Mouse (Mus musculus) liver, postnatal 0 days (tissue): ENCODE measurements around the gene Pde7b. TPM values are rescaled to one million over a fixed set of nuclear protein-coding genes. Genes with fewer than 3 reads are reported as not detected.

ENCODE experiments used
- ATAC-seq: fragments of 200-750 bp; cut with Nextera tagmentation; 2 replicates; pipeline ENCODE4 v1.8.0; 2017; ENCODE audit warnings: mild to moderate bottlenecking, moderate library complexity
- DNase-seq: peaks from one replicate; pipeline ENCODE4 v3.0.0-alpha.2; 2016
- H3K27ac ChIP-seq: fragments of 300-500 bp; sonication (generic); 2 replicates; pipeline ENCODE4 v1.5.1; 2014; ENCODE audit warnings: antibody characterized with exemption, moderate library complexity, mild to moderate bottlenecking, low read depth
- H3K27me3 ChIP-seq: fragments of 300-500 bp; sonication (generic); 2 replicates; pipeline ENCODE4 v1.6.1; 2014; ENCODE audit warnings: low read length, control low read depth, mixed read lengths; ENCODE audit not compliant: insufficient read depth
- H3K36me3 ChIP-seq: fragments of 300-500 bp; sonication (generic); replicated peaks from 2 replicates; pipeline ENCODE4 v1.6.1; 2014; ENCODE audit warnings: mild to moderate bottlenecking, control low read depth, low read length, moderate library complexity, mixed read lengths; ENCODE audit not compliant: insufficient read depth
- H3K4me1 ChIP-seq: fragments of 300-500 bp; sonication (generic); 2 replicates; pipeline ENCODE4 v1.6.1; 2014; ENCODE audit warnings: antibody characterized with exemption, mild to moderate bottlenecking, control low read depth; ENCODE audit not compliant: insufficient read depth
- H3K4me2 ChIP-seq: fragments of 300-500 bp; sonication (generic); 2 replicates; pipeline ENCODE4 v1.6.1; 2014; ENCODE audit warnings: low read depth, mild to moderate bottlenecking, low read length, moderate library complexity, mixed read lengths
- H3K4me3 ChIP-seq: fragments of 300-500 bp; sonication (generic); 2 replicates; pipeline ENCODE4 v1.5.1; 2014; ENCODE audit warnings: low read depth, low read length
- H3K9ac ChIP-seq: fragments of 300-500 bp; sonication (generic); replicated peaks from 2 replicates; pipeline ENCODE4 v1.6.1; 2014; ENCODE audit warnings: mild to moderate bottlenecking, moderate library complexity
- H3K9me3 ChIP-seq: fragments of 300-500 bp; sonication (generic); 2 replicates; pipeline ENCODE4 v1.6.1; 2016; ENCODE audit warnings: mild to moderate bottlenecking, control low read depth, low read length, mixed read lengths
- CTCF ChIP-seq: sonication (generic); IDR thresholded peaks from 2 replicates; pipeline ENCODE4 v1.5.1; 2016; ENCODE audit warnings: antibody characterized with exemption, low read depth
- EP300 ChIP-seq: IDR thresholded peaks from 2 replicates; pipeline ENCODE4 v1.6.1; 2016; ENCODE audit warnings: antibody characterized with exemption, low read depth, mild to moderate bottlenecking
- WGBS: fragments of 180-500 bp; shearing (Covaris S2); extraction: QIAGEN DNeasy Blood & Tissue Kit; methylation state at CpG from one replicate; pipeline ENCODE4 v1.1.7; 2014; ENCODE audit not compliant: insufficient replicate concordance; 5-methylcytosine and 5-hydroxymethylcytosine counted together
- polyA plus RNA-seq: library from polyadenylated mRNA; unstranded; fragments of >200 nt; fragmentation: Nextera tagmentation; extraction: Ambion mirVana; gene quantifications from 2 replicates; pipeline ENCODE4 v1.2.1, GENCODE M21; 2015

The Pde7b gene
- polyA plus RNA-seq, 1 experiment from 2014 or later: 0.66 TPM

GRCm38 (mm10) chr10:20654590-20654989, 70.3 kb downstream of the Pde7b start:
- Histone ChIP-seq H3K27ac (no peak overlapping the region), H3K4me1 (no peaks in the 10 kb centered on the region), H3K4me2 (no peak overlapping the region), H3K9ac (no peak overlapping the region), H3K27me3 (no peaks in the 10 kb centered on the region), H3K9me3 (no peaks in the 10 kb centered on the region), H3K36me3 (no peaks in the 10 kb centered on the region), H3K4me3 (no peak overlapping the region)
- DNase-seq: no peak
- ATAC-seq: no peak
- WGBS: 85% methylated on average over 6 of the region's 6 CpGs
- no peak for TF ChIP-seq CTCF
- TF ChIP-seq EP300: no peak

- no peaks in the 10 kb centered on the region for H3K4me1 ChIP-seq
- H3K4me2 ChIP-seq: no peak overlapping the region
- H3K27me3 ChIP-seq: no peaks in the 10 kb centered on the region
- no peak overlapping the region for H3K9ac ChIP-seq
- no peaks in the 10 kb centered on the region for H3K9me3 ChIP-seq
- no peaks in the 10 kb centered on the region for H3K36me3 ChIP-seq
- ATAC-seq: no peak
- WGBS: 67% methylated on average over 6 of the region's 6 CpGs
- no peak for DNase-seq
- TF ChIP-seq EP300 (no peak), CTCF (no peak)
- no peak overlapping the region for H3K4me3 ChIP-seq
- H3K27ac ChIP-seq: no peak overlapping the region
These were observed 70.7 kb downstream of the Pde7b start for GRCm38 (mm10) chr10:20654187-20654586.

- ATAC-seq (no peak), DNase-seq (no peak)
- 65% methylated on average over 3 of the region's 3 CpGs for WGBS
- Histone ChIP-seq H3K27ac (no peak overlapping the region), H3K4me3 (no peak overlapping the region), H3K36me3 (no peaks in the 10 kb centered on the region), H3K4me1 (no peaks in the 10 kb centered on the region), H3K4me2 (no peak overlapping the region), H3K9me3 (no peaks in the 10 kb centered on the region), H3K9ac (no peak overlapping the region), H3K27me3 (no peaks in the 10 kb centered on the region)
- TF ChIP-seq CTCF (no peak), EP300 (no peak)
These were observed 71.6 kb downstream of the Pde7b start for GRCm38 (mm10) chr10:20653299-20653698.

GRCm38 (mm10) chr10:20636381-20636780, 88.5 kb downstream of the Pde7b start:
- Histone ChIP-seq H3K4me2 (no peak overlapping the region), H3K9me3 (no peaks in the 10 kb centered on the region), H3K27me3 (no peaks in the 10 kb centered on the region), H3K36me3 (no peaks in the 10 kb centered on the region), H3K4me1 (no peaks in the 10 kb centered on the region), H3K9ac (no peak overlapping the region), H3K27ac (no peak overlapping the region), H3K4me3 (no peak overlapping the region)
- ATAC-seq (no peak), DNase-seq (no peak)
- WGBS: 85% methylated on average over 8 of the region's 8 CpGs
- no peak for TF ChIP-seq CTCF
- no peak for TF ChIP-seq EP300

GRCm38 (mm10) chr10:20633085-20633415, 91.8 kb downstream of the Pde7b start:
- Histone ChIP-seq H3K27ac (no peak overlapping the region), H3K36me3 (no peaks in the 10 kb centered on the region), H3K4me3 (no peak overlapping the region), H3K9ac (no peak overlapping the region), H3K4me2 (no peak overlapping the region), H3K9me3 (no peaks in the 10 kb centered on the region), H3K27me3 (no peaks in the 10 kb centered on the region), H3K4me1 (peaks cover 2% of the 10 kb centered on the region; the same call in 1 of the 2 replicates)
- ATAC-seq: no peak
- TF ChIP-seq CTCF (no peak), EP300 (no peak)
- 76% methylated on average over 1 of the region's 1 CpGs for WGBS
- no peak for DNase-seq

- Histone ChIP-seq H3K9ac (no peak overlapping the region), H3K4me2 (no peak overlapping the region), H3K4me3 (no peak overlapping the region), H3K27me3 (no peaks in the 10 kb centered on the region), H3K9me3 (no peaks in the 10 kb centered on the region), H3K27ac (no peak overlapping the region), H3K36me3 (no peaks in the 10 kb centered on the region), H3K4me1 (peaks cover 2% of the 10 kb centered on the region; the same call in 1 of the 2 replicates)
- WGBS: 75% methylated on average over 14 of the region's 14 CpGs
- no peak for ATAC-seq
- TF ChIP-seq EP300 (no peak), CTCF (no peak)
- DNase-seq: no peak
These were observed 92.4 kb downstream of the Pde7b start for GRCm38 (mm10) chr10:20632256-20633084.

- Histone ChIP-seq H3K4me1 (peaks cover 2% of the 10 kb centered on the region; the same call in 1 of the 2 replicates), H3K9ac (no peak overlapping the region), H3K27me3 (no peaks in the 10 kb centered on the region), H3K4me2 (no peak overlapping the region), H3K9me3 (no peaks in the 10 kb centered on the region), H3K4me3 (no peak overlapping the region), H3K36me3 (no peaks in the 10 kb centered on the region), H3K27ac (0 out of 2 replicates have a peak overlapping the region, but pooled peaks have one; percentile 16)
- 55% methylated on average over 7 of the region's 7 CpGs for WGBS
- peak; percentile 67 for DNase-seq
- peak; percentile 86 for ATAC-seq
- TF ChIP-seq EP300: no peak
- TF ChIP-seq CTCF: no peak
These were observed 94.8 kb downstream of the Pde7b start for GRCm38 (mm10) chr10:20630122-20630521.
